Mouse (Mus musculus): Measurements from ENCODE around the gene Kcna6. TPM values are rescaled to one million over a fixed set of nuclear protein-coding genes. Genes with fewer than 3 reads are reported as not detected.
A peak's percentile ranks its signal among the peaks of the same experiment; 100 is the strongest.

Gene Kcna6
- polyA plus RNA-seq, 1 experiment from 2014 or later = 20.4 TPM

DNA sequence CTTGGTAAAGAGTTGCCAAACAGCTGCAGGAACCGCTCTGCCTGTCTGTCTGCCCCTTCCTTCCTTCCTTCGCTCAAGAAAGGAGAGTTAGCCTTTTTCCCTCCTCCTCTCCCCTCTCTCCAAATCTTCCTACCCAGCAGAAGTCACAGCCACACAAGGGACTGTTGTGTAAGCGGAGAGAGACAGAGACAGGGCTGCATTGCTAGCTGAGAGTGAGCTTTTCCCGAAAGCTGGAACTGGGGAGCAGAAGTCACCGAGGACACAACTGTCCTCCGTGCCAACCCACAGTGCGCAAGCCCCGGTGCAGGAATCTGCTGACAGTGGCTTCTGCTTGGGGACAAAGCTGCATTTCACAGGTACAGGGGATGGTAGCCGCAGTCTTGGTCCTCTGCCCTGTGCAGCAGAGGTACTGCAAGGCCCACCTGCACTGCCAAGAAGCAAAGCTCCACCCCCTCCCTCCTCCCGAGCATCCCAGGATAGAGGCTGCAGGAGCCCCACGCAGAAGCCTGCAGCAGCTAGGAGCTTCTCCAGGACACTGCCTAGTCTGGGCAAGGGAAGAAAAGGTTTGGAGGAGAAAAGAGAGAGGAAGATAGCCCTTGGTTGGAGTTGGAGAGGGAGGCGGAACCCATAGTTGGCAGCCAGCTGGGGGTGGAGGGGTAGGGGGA, 21.9 kb downstream of the Kcna6 start:
- no peak overlapping the region for H3K4me3 ChIP-seq
- H3K4me1 ChIP-seq = no peaks in the 10 kb centered on the region
- no peak overlapping the region for H3K27ac ChIP-seq
- no peaks in the 10 kb centered on the region for H3K36me3 ChIP-seq (replicated peaks)
- H3K4me2 ChIP-seq = no peak overlapping the region
- H3K9me3 ChIP-seq = no peaks in the 10 kb centered on the region
- 70% methylated on average over 12 of the region's 12 CpGs for WGBS
- ATAC-seq (replicated peaks) = no peak
- H3K27me3 ChIP-seq (replicated peaks) = no peaks in the 10 kb centered on the region
- no peak overlapping the region for H3K9ac ChIP-seq

- H3K9me3 ChIP-seq = no peaks in the 10 kb centered on the region
- no peak for ATAC-seq (replicated peaks)
- no peak overlapping the region for H3K9ac ChIP-seq
- no peaks in the 10 kb centered on the region for H3K4me1 ChIP-seq
- no peaks in the 10 kb centered on the region for H3K27me3 ChIP-seq (replicated peaks)
- H3K4me2 ChIP-seq = no peak overlapping the region
- H3K36me3 ChIP-seq (replicated peaks) = no peaks in the 10 kb centered on the region
- WGBS = 87% methylated on average over 6 of the region's 6 CpGs
- H3K4me3 ChIP-seq = no peak overlapping the region
- no peak overlapping the region for H3K27ac ChIP-seq
These were observed 27.9 kb downstream of the Kcna6 start for GRCm38 (mm10) chr6:126712531-126712930.

GRCm38 (mm10) chr6:126705936-126706335, 34.5 kb downstream of the Kcna6 start:
- no peak overlapping the region for H3K27ac ChIP-seq
- WGBS = 79% methylated on average over 6 of the region's 6 CpGs
- peaks cover 12% of the 10 kb centered on the region for H3K4me1 ChIP-seq
- ATAC-seq (replicated peaks) = no peak
- no peak overlapping the region for H3K4me2 ChIP-seq
- H3K27me3 ChIP-seq (replicated peaks) = no peaks in the 10 kb centered on the region
- H3K9ac ChIP-seq = no peak overlapping the region
- no peaks in the 10 kb centered on the region for H3K36me3 ChIP-seq (replicated peaks)
- no peak overlapping the region for H3K4me3 ChIP-seq
- H3K9me3 ChIP-seq = no peaks in the 10 kb centered on the region

DNA sequence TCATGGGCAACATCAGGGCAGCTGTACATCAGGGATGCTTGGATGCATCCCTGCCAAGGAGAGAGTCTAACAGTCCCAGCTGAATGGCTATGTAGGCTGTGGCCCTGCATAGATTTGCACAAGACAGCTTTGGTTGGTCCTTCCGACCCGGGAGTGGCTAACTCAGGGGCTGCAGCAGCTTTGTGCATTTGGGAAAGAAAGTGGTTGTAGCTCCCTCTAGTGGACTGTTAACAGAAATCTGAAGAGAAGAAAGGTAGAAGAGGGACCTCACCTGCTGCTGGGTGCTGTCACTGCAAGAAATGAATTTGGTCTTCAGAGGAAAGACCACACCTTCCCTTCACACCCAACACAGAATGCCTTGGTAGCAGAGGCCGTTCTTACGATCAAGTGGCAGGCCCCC, 36.0 kb downstream of the Kcna6 start:
- Histone ChIP-seq H3K9ac (no peak overlapping the region), H3K27me3 (replicated peaks) (no peaks in the 10 kb centered on the region), H3K36me3 (replicated peaks) (no peaks in the 10 kb centered on the region), H3K4me1 (peaks cover 12% of the 10 kb centered on the region), H3K4me2 (no peak overlapping the region), H3K27ac (no peak overlapping the region), H3K4me3 (no peak overlapping the region), H3K9me3 (no peaks in the 10 kb centered on the region)
- 34% methylated on average over 4 of the region's 4 CpGs for WGBS
- no peak for ATAC-seq (replicated peaks)

- peak; percentile 86 for ATAC-seq (replicated peaks)
- Histone ChIP-seq H3K9me3 (no peaks in the 10 kb centered on the region), H3K27me3 (replicated peaks) (no peaks in the 10 kb centered on the region), H3K9ac (0 out of 2 replicates have a peak overlapping the region, but pooled peaks have one; percentile 25), H3K27ac (no peak overlapping the region), H3K4me3 (no peak overlapping the region), H3K36me3 (replicated peaks) (no peaks in the 10 kb centered on the region), H3K4me2 (peak overlapping the region; percentile 34), H3K4me1 (peaks cover 12% of the 10 kb centered on the region)
- WGBS = 3% methylated on average over 12 of the region's 12 CpGs
These were observed 38.4 kb downstream of the Kcna6 start for GRCm38 (mm10) chr6:126702116-126702515.

DNA sequence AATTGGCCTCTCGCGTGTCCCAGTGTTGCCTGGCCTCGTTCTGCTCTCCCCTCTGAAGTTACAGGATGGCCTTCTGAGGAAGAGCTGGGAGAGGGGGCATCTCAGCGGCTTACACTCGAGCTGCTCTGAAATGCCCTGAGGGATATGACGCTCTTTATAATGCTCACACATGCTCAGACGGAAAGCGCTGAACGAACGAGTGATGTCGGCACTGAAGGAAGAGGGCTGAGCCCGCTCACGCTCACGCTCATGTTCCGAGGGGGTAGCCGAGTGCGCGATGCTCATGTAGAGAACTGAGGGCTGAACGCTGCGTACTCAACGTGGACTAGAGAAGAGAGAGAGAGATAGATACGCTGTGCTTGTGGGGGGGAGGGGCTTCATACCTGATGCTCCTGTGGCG, 39.3 kb downstream of the Kcna6 start:
- no peaks in the 10 kb centered on the region for H3K9me3 ChIP-seq
- H3K27ac ChIP-seq = no peak overlapping the region
- H3K9ac ChIP-seq = no peak overlapping the region
- peak overlapping the region; percentile 20 for H3K4me2 ChIP-seq
- no peak overlapping the region for H3K4me3 ChIP-seq
- peak; percentile 18; the same call in 1 of the 2 replicates for ATAC-seq (replicated peaks)
- WGBS = 69% methylated on average over 23 of the region's 23 CpGs
- no peaks in the 10 kb centered on the region for H3K27me3 ChIP-seq (replicated peaks)
- no peaks in the 10 kb centered on the region for H3K36me3 ChIP-seq (replicated peaks)
- H3K4me1 ChIP-seq = peaks cover 12% of the 10 kb centered on the region

DNA sequence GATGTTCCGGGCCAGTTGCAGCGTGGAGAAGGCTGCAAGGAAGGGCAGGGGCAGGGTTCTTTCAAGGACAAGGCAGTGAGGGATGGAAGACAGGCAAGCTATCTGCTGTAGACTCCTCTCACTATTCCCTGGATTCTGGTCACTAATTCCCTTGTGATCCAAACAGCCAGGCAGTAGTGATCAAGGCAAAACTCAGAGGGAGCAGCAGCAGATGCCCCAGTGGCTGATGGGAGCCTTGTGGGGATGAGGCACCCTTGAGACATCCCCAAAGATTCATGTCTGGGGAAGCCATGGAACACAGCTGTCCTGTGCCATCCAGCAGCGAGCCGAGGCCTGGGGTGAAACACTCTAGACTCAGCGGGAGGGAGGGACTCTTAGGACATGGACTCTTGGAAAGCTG, 40.5 kb downstream of the Kcna6 start:
- Histone ChIP-seq H3K4me2 (no peak overlapping the region), H3K4me3 (no peak overlapping the region), H3K4me1 (peaks cover 12% of the 10 kb centered on the region), H3K9ac (no peak overlapping the region), H3K9me3 (no peaks in the 10 kb centered on the region), H3K27me3 (replicated peaks) (no peaks in the 10 kb centered on the region), H3K36me3 (replicated peaks) (no peaks in the 10 kb centered on the region), H3K27ac (no peak overlapping the region)
- no peak for ATAC-seq (replicated peaks)
- 74% methylated on average over 5 of the region's 5 CpGs for WGBS

- H3K9ac ChIP-seq = no peak overlapping the region
- H3K4me3 ChIP-seq = no peak overlapping the region
- H3K4me1 ChIP-seq = no peaks in the 10 kb centered on the region
- no peaks in the 10 kb centered on the region for H3K9me3 ChIP-seq
- no peak overlapping the region for H3K4me2 ChIP-seq
- no peaks in the 10 kb centered on the region for H3K36me3 ChIP-seq (replicated peaks)
- H3K27me3 ChIP-seq (replicated peaks) = no peaks in the 10 kb centered on the region
- WGBS = 87% methylated on average over 4 of the region's 4 CpGs
- no peak overlapping the region for H3K27ac ChIP-seq
- no peak for ATAC-seq (replicated peaks)
These were observed 53.4 kb downstream of the Kcna6 start for GRCm38 (mm10) chr6:126687120-126687519.

DNA sequence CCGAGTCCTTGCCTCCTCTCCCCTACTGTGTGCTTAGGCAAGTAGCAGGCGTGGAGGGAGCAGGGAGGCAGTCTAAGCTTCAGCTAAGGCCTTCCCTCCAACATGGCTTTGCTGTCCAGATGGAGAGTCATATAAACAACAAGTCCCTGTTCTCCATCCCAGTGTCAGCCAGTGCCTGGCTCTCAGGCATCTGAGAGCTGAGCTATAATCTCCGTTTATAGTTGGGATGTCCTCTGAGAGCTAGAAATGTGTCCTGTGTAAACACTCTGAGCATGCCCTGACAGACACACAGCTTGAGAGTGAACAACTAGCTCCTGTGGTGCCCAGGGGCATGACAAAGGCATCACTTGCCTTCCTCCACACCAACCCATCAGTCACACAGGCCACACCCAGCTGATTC, 55.3 kb downstream of the Kcna6 start:
- H3K27me3 ChIP-seq (replicated peaks) = no peaks in the 10 kb centered on the region
- H3K4me2 ChIP-seq = no peak overlapping the region
- 72% methylated on average over 3 of the region's 3 CpGs for WGBS

DNA sequence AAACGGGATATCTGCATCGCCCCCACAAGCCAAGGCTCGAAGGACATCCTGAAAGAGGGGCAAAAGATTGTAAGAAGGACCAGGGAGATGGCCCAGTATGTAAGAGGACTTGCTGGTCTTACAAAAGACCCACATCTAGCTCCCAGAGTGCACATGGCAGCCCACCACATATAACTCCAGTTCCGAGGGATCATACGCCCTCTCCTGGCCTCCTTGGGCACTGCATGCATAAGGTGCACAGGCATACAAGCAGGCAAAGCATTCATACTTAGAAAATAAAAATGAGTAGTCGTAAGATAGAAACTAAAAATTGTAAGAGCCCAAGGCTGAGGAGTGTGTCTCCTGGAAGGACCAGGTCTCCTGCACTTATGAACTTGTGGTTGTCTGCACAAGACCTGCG, 61.5 kb downstream of the Kcna6 start:
- no peak overlapping the region for H3K27ac ChIP-seq
- H3K9ac ChIP-seq = no peak overlapping the region
- no peaks in the 10 kb centered on the region for H3K9me3 ChIP-seq
- no peaks in the 10 kb centered on the region for H3K27me3 ChIP-seq (replicated peaks)
- ATAC-seq (replicated peaks) = no peak
- no peak overlapping the region for H3K4me3 ChIP-seq
- no peaks in the 10 kb centered on the region for H3K4me1 ChIP-seq
- 64% methylated on average over 7 of the region's 7 CpGs for WGBS
- H3K36me3 ChIP-seq (replicated peaks) = no peaks in the 10 kb centered on the region
- H3K4me2 ChIP-seq = no peak overlapping the region

More for the DNA sequence above, 55.3 kb downstream of the Kcna6 start:
- H3K4me3 ChIP-seq = no peak overlapping the region
- ATAC-seq (replicated peaks) = no peak
- H3K9ac ChIP-seq = no peak overlapping the region
- no peak overlapping the region for H3K27ac ChIP-seq
- H3K4me1 ChIP-seq = no peaks in the 10 kb centered on the region
- H3K36me3 ChIP-seq (replicated peaks) = no peaks in the 10 kb centered on the region
- H3K9me3 ChIP-seq = no peaks in the 10 kb centered on the region

DNA sequence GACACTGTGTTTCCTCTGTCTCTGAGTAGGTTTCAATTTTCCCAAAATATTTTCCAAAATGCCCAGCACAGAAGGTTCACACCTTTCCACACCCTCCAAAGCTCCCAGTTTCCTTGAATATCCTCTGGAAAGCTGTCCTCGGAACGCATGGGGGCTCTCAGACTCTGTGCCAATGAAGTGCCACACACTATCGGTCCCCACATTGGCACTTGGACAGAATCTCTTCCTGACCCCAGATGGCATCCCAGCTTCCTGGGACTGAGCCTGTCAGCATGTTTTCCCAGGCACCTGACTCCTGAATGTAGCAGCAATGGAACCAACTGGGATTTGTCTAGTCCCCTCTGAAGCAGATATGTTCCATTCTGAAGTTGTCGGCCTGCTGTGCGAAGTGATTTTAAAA, 73.5 kb downstream of the Kcna6 start:
- H3K27me3 ChIP-seq (replicated peaks) = 0 out of 2 replicates have a peak, but pooled peaks cover 2% of the 10 kb centered on the region
- no peaks in the 10 kb centered on the region for H3K36me3 ChIP-seq (replicated peaks)
- no peak overlapping the region for H3K27ac ChIP-seq
- H3K4me2 ChIP-seq = no peak overlapping the region
- ATAC-seq (replicated peaks) = no peak
- H3K4me3 ChIP-seq = no peak overlapping the region
- H3K4me1 ChIP-seq = no peaks in the 10 kb centered on the region
- no peaks in the 10 kb centered on the region for H3K9me3 ChIP-seq
- WGBS = 94% methylated on average over 5 of the region's 5 CpGs
- H3K9ac ChIP-seq = no peak overlapping the region

DNA sequence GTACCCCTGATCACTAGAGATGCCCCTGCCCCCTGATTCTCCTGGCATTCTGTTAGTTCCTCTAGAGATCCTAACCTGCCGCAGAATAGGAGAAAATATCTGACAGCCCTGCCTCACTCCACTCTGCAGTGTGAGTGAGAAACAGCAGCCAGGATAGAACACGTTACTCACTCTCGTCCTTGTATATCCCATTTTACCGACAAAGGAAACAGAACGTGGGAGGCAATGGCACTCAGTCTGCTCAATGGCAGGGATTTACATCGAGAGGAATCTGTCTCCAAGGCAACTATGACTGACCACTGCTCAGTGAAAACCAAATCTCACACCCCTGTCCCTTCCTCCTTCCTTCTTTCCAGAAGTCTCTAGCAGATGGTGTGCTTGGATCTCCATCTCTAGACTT, 74.4 kb downstream of the Kcna6 start:
- ATAC-seq (replicated peaks) = no peak
- Histone ChIP-seq H3K27ac (no peak overlapping the region), H3K9me3 (no peaks in the 10 kb centered on the region), H3K27me3 (replicated peaks) (0 out of 2 replicates have a peak, but pooled peaks cover 2% of the 10 kb centered on the region), H3K36me3 (replicated peaks) (no peaks in the 10 kb centered on the region), H3K9ac (no peak overlapping the region), H3K4me3 (no peak overlapping the region), H3K4me1 (no peaks in the 10 kb centered on the region), H3K4me2 (no peak overlapping the region)
- WGBS = 20% methylated on average over 6 of the region's 6 CpGs

GRCm38 (mm10) chr6:126664569-126664968, 75.9 kb downstream of the Kcna6 start:
- H3K9me3 ChIP-seq = no peaks in the 10 kb centered on the region
- no peak overlapping the region for H3K27ac ChIP-seq
- no peak overlapping the region for H3K4me3 ChIP-seq
- ATAC-seq (replicated peaks) = peak; percentile 74
- H3K4me2 ChIP-seq = no peak overlapping the region
- 49% methylated on average over 3 of the region's 3 CpGs for WGBS
- H3K4me1 ChIP-seq = no peaks in the 10 kb centered on the region
- H3K27me3 ChIP-seq (replicated peaks) = 0 out of 2 replicates have a peak, but pooled peaks cover 2% of the 10 kb centered on the region
- no peak overlapping the region for H3K9ac ChIP-seq
- H3K36me3 ChIP-seq (replicated peaks) = no peaks in the 10 kb centered on the region
